Mouse (Mus musculus) hindbrain, embryonic 11.5 days (tissue): ENCODE results near the gene Rex2. TPM values are rescaled to one million over a fixed set of nuclear protein-coding genes. Genes with fewer than 3 reads are reported as not detected.
"Not testable (repeated sequence)": the region's sequence is repeated elsewhere in the genome, so short reads cannot be mapped to it uniquely, and the experiment has no call there.

Experiments used
- ATAC-seq: fragments of 200-750 bp; cut with Nextera tagmentation; 2 replicates; pipeline ENCODE4 v1.8.0; 2017; ENCODE audit warnings: mild to moderate bottlenecking, moderate TSS enrichment, moderate library complexity; ENCODE audit not compliant: low FRiP score
- DNase-seq: peaks from one replicate; pipeline ENCODE4 v3.0.0-alpha.2; 2015; ENCODE audit warnings: low spot score
- H3K27ac ChIP-seq: fragments of 300-500 bp; sonication (generic); 2 replicates; pipeline ENCODE4 v1.5.1; 2014; ENCODE audit warnings: mild to moderate bottlenecking, low read depth, low read length
- H3K27me3 ChIP-seq: fragments of 300-500 bp; sonication (generic); 2 replicates; pipeline ENCODE4 v1.6.1; 2014; ENCODE audit warnings: mild to moderate bottlenecking, low read length, moderate library complexity, mixed read lengths; ENCODE audit not compliant: control insufficient read depth, insufficient read depth
- H3K36me3 ChIP-seq: fragments of 300-500 bp; sonication (generic); 2 replicates; pipeline ENCODE4 v1.6.1; 2014; ENCODE audit warnings: mild to moderate bottlenecking, low read length, moderate library complexity, mixed read lengths; ENCODE audit not compliant: control insufficient read depth, insufficient read depth
- H3K4me1 ChIP-seq: fragments of 300-500 bp; sonication (generic); replicated peaks from 2 replicates; pipeline ENCODE4 v1.6.1; 2014; ENCODE audit warnings: low read length, mixed read lengths; ENCODE audit not compliant: control insufficient read depth, insufficient read depth
- H3K4me2 ChIP-seq: fragments of 300-500 bp; sonication (generic); replicated peaks from 2 replicates; pipeline ENCODE4 v1.6.1; 2014; ENCODE audit warnings: mild to moderate bottlenecking, low read depth, low read length
- H3K4me3 ChIP-seq: fragments of 300-500 bp; sonication (generic); 2 replicates; pipeline ENCODE4 v1.5.1; 2014; ENCODE audit warnings: low read depth, low read length
- H3K9ac ChIP-seq: fragments of 300-500 bp; sonication (generic); 2 replicates; pipeline ENCODE4 v1.6.1; 2014; ENCODE audit warnings: low read depth, low read length
- H3K9me3 ChIP-seq: fragments of 300-500 bp; sonication (generic); 2 replicates; pipeline ENCODE4 v1.6.1; 2016; ENCODE audit warnings: low read length; ENCODE audit not compliant: control insufficient read depth
- WGBS: fragments of 180-500 bp; shearing (Covaris S2); extraction: QIAGEN DNeasy Blood & Tissue Kit; methylation state at CpG from one replicate; pipeline ENCODE4 v1.1.7; 2014; 5-methylcytosine and 5-hydroxymethylcytosine counted together
- polyA plus RNA-seq: library from polyadenylated mRNA; unstranded; fragments of >200 nt; fragmentation: Nextera tagmentation; extraction: Ambion mirVana; gene quantifications from 2 replicates; pipeline ENCODE4 v1.2.1, GENCODE M21; 2014

The Rex2 gene
- polyA plus RNA-seq, result not detected in 2 replicates

DNA sequence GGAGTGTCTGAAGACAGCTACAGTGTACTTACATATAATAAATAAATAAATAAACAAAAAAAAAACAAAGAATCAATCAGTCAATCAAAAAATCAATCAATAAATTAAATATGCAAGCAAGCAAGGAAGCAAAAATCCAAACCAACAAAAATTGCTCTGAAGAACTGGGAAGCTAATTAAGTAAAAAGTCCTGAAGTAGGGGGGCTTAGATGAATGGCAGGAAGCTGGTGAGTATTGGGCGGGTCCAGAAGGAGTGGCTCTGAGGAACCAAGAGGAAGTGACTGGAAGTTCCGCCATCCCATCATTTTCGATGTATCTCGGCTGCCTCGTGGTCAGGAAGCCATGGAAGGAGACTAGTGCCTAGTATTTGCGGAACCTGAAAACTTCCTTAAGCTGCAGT is at the start of gene Rex2:
Rex2 (plus strand) TSS at position 301 of the 400 bp plus-strand sequence.
- not testable (repeated sequence) for H3K27me3 ChIP-seq, H3K27ac ChIP-seq, H3K4me3 ChIP-seq, H3K9ac ChIP-seq, H3K4me1 ChIP-seq, ATAC-seq, DNase-seq, H3K4me2 ChIP-seq, H3K36me3 ChIP-seq, H3K9me3 ChIP-seq
- WGBS, result no CpG with 5 or more reads among the region's 6 CpGs

DNA sequence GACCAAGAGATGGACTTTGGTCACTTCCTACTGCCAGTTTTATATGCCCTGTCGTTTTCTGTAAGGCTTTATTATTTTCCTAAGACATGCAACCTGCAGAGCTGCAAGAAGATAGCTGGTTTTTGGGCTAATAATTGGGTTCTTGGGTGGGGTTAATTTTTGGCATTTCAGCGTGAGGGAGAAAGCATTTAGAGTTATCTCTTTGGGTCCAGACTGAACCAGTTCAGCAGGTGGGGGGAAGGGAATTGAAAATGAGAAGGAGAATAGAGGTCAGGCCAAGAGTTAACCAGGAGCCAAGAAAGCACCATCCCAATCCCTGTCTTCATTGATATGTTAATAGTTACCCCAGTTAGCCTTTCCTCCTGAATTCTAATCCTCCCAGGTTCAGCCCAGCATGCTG is 45.1 kb upstream of the Rex2 start:
- WGBS, result 17% methylated on average over 2 of the region's 2 CpGs
- H3K4me1 ChIP-seq, DNase-seq, H3K9ac ChIP-seq, H3K9me3 ChIP-seq, H3K36me3 ChIP-seq, H3K4me3 ChIP-seq, H3K27ac ChIP-seq, H3K4me2 ChIP-seq, H3K27me3 ChIP-seq, ATAC-seq: not testable (repeated sequence)

DNA sequence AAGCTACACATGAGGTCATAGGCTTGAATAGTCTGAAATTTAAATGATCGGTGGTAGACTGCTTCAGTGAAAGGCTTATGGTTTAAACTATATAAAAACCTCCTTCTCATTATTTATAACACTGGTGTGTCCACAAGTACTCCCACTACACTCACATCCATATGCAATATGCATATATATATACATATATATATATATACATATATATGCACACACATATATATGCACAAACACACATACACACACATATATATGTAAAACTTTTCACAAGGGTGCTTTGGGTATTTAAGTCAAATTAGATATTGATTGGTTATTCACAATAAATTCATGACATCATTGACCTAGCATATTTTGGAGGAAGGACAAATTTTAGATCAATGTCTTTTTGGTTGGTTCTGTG is 3.2 kb upstream of the Rex2 start:
- no CpG with 5 or more reads among the region's 1 CpGs for WGBS
- DNase-seq, H3K9me3 ChIP-seq, H3K4me3 ChIP-seq, H3K9ac ChIP-seq, H3K27ac ChIP-seq, H3K4me1 ChIP-seq, H3K4me2 ChIP-seq, H3K27me3 ChIP-seq, H3K36me3 ChIP-seq: not testable (repeated sequence)
- peak; percentile 56; the same call in 1 of the 2 replicates for ATAC-seq

GRCm38 (mm10) chr4:147026374-147026773 is 4.7 kb downstream of the Rex2 start:
- not testable (repeated sequence) for H3K4me2 ChIP-seq, H3K4me3 ChIP-seq, DNase-seq, H3K9me3 ChIP-seq, H3K27me3 ChIP-seq, H3K36me3 ChIP-seq, ATAC-seq, H3K9ac ChIP-seq, H3K27ac ChIP-seq, H3K4me1 ChIP-seq
- 65% methylated on average over 1 of the region's 1 CpGs for WGBS

- H3K4me1 ChIP-seq, H3K9me3 ChIP-seq, DNase-seq, H3K4me2 ChIP-seq, H3K4me3 ChIP-seq, H3K27ac ChIP-seq, H3K9ac ChIP-seq, H3K27me3 ChIP-seq, H3K36me3 ChIP-seq: not testable (repeated sequence)
- ATAC-seq, result peak; percentile 51; the same call in 1 of the 2 replicates
- WGBS, result 97% methylated on average over 1 of the region's 2 CpGs
These were observed 9.8 kb downstream of the Rex2 start for GRCm38 (mm10) chr4:147031308-147032036.

DNA sequence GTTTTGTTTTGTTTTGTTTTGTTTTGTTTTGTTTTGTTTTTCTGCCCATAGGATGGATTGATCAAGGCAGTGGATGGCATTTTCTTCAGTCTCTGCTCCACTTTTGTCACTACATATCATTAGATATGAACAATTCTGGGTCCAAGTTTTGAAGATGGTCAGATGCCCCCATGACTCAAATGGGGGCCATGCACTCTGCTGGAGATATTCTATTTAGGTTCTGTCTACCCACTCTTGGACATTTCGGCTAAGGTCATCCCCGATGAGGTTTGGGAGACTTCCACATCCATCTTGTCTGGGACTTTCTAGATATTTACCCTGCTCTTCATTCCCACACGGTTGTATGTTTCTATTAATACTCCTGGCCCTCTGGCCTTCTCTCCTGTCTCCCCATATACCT is 42.1 kb downstream of the Rex2 start:
- not testable (repeated sequence) for H3K4me3 ChIP-seq, H3K9ac ChIP-seq, DNase-seq, H3K27ac ChIP-seq, H3K36me3 ChIP-seq, H3K4me1 ChIP-seq, ATAC-seq, H3K9me3 ChIP-seq, H3K4me2 ChIP-seq, H3K27me3 ChIP-seq
- 92% methylated on average over 2 of the region's 3 CpGs for WGBS

- H3K4me2 ChIP-seq, H3K27ac ChIP-seq, H3K4me3 ChIP-seq, DNase-seq, H3K9me3 ChIP-seq, H3K4me1 ChIP-seq, H3K9ac ChIP-seq, ATAC-seq, H3K36me3 ChIP-seq, H3K27me3 ChIP-seq: not testable (repeated sequence)
- WGBS, result 90% methylated on average over 2 of the region's 3 CpGs
These were observed 44.2 kb downstream of the Rex2 start for GRCm38 (mm10) chr4:147065861-147066260.

DNA sequence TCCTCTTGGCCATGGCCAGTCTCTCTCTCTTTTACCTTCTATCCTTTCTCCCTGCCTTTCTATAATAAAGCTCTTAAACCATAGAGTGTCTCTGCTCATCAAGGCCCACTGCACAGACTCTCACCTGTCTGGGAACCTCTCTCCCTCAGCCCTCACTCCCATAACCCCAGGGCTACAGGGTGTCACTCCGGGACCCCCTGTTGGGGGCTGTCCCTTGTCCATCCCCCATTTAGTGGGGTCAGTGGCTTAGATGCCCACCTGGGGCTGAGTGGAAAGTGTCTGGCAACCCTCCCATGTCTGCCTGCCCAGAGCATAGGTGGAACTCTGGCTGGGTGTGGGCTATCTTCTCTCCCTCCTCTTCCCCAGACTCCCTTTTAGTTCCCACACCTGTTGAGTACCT is 44.7 kb downstream of the Rex2 start:
- not testable (repeated sequence) for H3K9me3 ChIP-seq, H3K4me3 ChIP-seq, H3K27me3 ChIP-seq, H3K36me3 ChIP-seq, H3K9ac ChIP-seq, DNase-seq, ATAC-seq, H3K27ac ChIP-seq, H3K4me1 ChIP-seq, H3K4me2 ChIP-seq
- 91% methylated on average over 1 of the region's 1 CpGs for WGBS

DNA sequence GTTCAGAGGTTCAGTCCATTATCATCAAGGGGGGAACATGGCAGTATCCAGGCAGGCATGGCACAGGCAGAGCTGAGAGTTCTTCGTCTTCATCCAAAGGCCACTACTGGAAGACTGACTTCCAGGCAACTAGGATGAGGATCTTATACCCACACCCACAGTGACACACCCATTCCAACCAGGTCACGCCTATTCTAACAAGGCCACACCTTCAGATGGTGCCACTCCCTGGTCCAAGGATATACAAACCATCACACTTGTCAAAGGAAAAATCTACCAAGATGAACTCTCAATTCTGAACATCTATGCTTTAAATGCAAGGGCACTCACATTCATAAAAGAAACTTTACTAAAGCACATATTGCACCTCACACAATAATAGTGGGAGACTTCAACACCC is 74.0 kb downstream of the Rex2 start:
- H3K27me3 ChIP-seq, H3K27ac ChIP-seq, H3K9ac ChIP-seq, DNase-seq, H3K4me3 ChIP-seq, H3K9me3 ChIP-seq, H3K4me1 ChIP-seq, H3K36me3 ChIP-seq, H3K4me2 ChIP-seq: not testable (repeated sequence)
- ATAC-seq, result 0 out of 2 replicates have a peak, but pooled peaks have one; percentile 43
- WGBS, result 66% methylated on average over 2 of the region's 2 CpGs
